Mouse (Mus musculus) spleen, postnatal 10 days (tissue): ENCODE results near the gene Gdf1.
A peak's percentile ranks its signal among the peaks of the same experiment; 100 is the strongest.

Experiments used
- DNase-seq, 2 experiments: peaks; one replicate each; pipeline ENCODE4 v3.0.0; 2021 to 2022; ENCODE audit warnings: low spot score in 2 of 2

The Gdf1 gene

DNA sequence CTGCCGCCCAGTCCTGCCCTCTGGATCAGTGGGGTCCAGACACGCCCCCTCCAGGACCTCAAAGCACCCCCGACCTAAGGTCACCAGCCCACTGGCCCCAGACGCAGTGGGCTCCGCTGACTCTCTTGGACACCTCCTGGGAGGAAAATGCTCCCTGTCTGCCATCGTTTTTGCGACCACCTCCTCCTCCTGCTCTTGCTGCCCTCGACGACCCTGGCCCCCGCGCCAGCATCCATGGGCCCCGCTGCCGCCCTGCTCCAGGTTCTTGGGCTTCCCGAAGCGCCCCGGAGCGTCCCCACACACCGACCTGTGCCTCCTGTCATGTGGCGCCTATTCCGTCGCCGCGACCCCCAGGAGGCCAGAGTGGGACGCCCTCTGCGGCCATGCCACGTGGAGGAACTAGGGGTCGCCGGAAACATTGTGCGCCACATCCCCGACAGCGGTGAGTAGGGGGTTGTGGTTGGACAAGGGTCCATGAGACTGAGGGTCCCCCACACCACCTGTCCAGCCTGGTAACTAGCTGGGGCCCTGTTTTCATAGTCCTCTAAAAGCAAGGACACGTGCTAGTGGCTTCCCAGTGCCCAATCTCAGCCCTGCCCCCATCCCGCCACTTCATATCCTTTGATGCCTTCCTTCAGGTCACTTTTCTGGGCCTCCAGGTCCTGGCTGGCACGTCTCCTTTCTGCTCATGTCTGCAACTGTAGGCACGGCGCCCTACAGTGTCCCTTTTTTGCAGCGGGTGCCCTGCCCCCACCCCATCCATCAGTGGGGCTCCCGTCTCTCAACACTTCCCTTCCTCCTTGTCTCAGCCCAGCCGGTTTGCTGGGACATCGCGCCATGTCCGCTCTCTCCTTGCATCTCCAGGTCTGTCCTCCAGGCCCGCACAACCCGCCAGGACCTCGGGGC is 471 bp downstream of the Gdf1 start:
- no peak for DNase-seq

DNA sequence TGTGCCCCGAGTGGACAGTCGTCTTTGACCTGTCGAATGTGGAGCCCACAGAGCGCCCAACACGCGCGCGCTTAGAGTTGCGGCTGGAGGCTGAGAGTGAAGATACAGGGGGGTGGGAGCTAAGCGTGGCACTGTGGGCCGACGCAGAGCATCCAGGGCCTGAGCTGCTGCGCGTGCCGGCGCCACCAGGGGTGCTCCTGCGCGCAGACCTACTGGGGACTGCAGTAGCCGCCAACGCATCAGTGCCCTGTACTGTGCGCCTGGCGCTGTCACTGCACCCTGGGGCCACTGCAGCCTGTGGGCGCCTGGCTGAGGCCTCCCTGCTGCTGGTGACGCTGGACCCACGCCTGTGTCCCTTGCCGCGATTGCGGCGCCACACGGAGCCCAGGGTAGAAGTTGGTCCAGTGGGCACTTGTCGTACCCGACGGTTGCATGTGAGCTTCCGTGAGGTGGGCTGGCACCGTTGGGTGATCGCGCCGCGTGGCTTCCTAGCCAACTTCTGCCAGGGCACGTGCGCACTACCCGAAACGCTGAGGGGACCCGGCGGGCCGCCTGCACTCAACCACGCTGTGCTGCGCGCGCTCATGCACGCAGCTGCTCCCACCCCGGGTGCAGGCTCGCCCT is 1.2 kb downstream of the Gdf1 start:
- DNase-seq: peak in 1 of 2 experiments; percentile 51

DNA sequence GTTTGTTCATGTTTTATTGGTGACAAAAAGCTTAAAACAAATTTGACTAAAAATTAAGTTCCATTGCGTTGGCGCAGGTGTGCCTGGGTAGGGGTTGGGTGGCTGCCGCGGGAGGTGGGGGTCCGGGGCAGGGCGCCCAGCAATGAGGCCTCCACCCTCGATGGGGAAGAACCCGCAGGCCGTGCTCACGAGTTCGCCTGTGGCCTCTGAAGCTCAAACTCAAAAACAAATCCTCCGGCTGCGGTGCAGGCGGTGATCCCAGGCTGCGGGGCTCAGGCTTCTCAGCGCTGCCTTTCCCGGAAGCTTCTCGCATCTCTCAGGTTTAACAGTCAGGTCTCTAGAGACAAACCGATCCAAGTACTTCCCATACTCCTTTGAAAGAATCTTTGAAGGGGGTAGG is 1.9 kb downstream of the Gdf1 start:
- DNase-seq: no peak

DNA sequence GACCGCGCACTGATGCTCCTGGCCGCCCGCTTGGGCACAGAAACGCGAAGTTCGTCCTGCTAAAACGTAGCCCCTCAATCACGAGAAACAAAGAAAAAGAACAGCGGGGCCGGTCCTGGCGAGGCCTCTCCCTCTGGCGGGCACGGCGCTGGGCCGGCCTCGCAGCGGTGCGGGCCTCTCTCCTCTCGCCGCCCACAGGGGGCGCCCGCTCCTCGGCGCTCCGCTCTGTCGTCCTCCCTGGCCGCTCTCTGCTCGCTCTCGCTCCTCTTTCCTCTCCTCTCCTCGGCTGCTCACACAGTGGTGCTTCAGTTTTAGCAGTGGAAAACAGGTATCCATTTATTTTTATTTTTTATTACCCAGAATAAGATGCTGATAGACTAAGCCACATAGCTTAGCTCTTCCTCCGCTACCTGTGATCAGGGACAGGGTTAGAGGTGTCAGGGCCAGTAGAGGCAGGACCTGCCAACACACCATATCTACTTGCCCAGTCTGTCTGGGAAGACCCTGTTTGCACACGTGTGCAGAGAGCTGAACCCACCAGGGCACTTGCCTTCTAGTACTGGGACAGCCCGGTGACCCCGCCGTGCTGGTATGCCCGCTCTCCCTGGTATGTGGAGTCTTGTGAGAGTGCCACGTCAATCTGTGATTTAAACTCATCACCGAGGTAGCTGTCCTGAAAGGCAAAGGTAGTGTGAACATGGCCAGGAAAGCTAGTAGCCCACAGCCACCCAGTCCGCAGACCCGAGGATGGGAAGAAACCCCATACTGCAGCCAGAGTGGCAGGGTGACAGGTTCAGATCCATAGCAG is 2.7 kb downstream of the Gdf1 start:
- DNase-seq: peak in 1 of 2 experiments; percentile 62

DNA sequence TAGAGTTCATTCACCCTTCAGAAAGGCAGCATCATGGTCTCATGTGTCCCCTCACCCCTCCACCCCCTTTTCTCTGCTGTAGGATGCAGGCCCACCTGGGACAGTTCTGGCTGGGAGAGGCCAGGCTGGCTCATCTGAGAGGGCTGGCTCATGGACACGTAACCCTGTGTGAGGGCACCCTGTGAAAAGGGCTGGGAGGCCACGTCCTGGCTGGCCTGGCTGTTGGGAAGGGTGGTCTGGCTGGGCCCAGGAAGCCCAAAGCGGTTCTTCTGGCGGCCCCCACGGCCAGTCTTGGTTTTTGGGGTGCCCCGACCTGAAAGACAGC is 3.2 kb downstream of the Gdf1 start:
- no peak for DNase-seq

DNA sequence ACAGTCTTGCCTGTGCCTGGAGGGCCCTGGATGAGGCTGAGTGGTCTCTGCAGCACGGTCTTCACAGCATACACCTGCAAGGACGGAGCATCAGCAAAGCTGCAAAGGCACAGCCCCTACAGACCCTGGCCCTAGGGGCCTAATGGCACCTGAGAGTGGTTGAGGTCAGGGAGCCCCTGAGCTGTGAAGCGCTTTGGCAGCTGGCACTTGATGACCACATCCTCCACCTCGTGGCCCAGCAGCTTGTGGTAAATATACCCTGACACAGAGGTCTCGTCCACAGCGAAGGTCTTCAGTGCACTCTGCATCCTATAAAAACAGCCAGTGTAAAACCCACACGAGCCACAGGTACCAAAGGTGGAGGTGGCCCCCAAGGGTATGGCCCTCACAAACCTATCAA is 9.3 kb downstream of the Gdf1 start:
- DNase-seq: no peak

DNA sequence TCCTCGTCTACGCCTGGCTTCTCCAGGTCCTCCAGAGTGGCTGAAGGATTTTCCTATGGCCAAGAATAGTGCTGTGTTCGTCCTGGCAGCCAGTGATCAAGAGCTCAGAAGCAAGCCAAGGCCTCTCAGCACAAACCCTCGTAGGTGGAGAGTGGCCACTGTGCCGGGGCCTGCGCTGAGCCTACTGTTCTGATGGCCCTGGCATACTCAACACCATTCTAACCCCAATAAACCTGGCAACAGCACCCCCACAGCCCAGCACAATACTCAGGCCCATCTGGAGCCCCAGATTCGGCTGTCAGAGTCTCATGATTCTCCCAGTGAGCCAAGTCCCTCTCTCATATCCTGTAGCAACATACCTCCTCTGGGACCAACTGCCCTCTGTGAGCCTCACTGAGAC is 11.0 kb downstream of the Gdf1 start:
- DNase-seq: no peak

DNA sequence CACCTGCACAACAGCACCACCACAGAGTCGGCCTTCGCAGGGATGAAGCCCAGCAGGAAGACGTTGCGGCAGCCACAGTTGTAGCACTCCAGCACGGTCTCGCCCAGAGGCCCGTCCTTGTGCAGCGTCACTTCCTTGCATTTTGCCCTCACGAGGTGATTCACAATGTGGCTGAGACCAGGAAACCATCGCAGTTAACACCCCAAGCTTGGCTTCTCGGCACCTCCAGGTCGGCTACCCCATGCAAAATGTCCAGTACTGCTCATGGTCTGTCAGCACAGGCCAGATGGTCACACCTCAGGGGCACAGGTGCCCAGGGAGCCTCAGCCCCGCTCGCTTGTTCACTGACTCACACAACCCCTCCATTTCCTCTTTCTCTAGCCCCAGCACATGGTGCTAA is 12.4 kb downstream of the Gdf1 start:
- no peak for DNase-seq

DNA sequence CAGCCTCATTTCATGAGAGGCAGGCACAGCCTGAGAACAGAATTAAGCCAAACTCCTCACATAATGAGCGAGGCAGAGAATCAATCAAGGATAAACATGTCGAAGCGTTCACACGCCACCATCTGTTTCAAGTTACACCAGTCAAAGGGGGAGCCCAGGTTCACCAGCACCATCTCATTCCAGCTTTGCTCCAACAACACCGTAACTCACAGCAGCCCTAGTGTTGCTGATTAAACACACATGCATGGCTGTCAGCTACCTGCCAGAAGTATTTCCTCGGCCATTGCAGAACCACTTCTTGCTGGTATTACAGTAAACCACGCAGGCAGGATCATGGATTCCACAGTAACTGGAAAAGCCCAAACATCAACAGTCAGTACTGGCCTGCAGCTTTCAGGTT is 13.5 kb downstream of the Gdf1 start:
- no peak for DNase-seq

DNA sequence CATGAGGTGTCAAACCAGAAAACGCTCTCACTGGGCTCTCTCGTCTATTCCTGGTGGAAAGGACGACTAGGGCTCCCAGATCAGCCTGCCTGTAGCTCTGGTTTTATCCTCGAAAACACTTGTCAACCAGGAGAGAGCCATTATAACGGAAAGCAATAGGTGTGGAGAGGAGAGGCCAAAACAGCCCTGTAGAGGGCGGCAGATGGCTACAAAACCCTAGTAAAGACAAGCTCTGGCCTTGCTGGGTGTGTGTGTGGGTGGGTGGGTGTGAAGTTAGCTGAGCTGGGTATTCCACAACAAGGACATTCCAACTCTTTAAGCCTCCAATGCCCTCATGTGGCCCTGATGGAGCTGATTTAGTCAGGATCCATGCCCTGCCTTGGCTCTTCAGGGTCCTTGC is 14.1 kb downstream of the Gdf1 start:
- peak in 1 of 2 experiments; percentile 63 for DNase-seq

DNA sequence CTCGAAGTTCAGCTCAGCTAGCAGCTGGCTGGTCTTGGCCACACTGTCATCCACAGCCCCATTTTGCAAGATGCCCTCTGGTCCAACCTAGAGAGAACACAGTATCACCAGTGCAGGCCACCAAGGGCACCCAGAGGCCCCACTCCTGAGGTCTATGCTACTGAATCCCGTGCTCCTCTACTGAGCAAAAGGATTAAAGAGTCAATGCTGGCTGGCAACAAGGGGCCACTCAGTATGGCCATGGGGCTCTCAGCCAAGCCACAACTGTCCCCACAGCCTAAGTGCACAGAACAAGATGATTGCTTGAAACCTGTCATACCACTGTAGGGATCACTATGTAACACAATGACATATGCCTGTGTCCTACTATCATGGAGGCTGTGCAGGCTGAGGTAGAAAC is 14.7 kb downstream of the Gdf1 start:
- DNase-seq: no peak

DNA sequence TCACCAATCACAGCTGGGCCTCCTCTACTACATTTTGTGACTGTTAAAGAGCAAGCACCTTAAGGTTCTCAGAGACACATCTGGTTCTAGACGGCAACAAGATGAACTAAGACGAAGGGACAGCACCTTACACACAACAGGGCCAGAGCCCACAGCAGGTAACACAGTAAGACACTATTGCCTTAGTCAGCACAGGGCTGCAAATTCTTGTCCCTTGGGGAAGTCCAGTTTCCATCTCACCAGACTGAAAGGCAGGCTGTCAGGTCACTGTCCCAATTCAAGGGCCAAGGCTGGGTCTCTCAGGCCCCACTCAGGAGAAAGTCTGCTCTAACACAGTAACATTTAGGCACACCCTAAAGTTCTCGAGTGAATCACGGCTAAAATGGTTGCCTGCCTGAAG is 17.8 kb downstream of the Gdf1 start:
- DNase-seq: no peak

DNA sequence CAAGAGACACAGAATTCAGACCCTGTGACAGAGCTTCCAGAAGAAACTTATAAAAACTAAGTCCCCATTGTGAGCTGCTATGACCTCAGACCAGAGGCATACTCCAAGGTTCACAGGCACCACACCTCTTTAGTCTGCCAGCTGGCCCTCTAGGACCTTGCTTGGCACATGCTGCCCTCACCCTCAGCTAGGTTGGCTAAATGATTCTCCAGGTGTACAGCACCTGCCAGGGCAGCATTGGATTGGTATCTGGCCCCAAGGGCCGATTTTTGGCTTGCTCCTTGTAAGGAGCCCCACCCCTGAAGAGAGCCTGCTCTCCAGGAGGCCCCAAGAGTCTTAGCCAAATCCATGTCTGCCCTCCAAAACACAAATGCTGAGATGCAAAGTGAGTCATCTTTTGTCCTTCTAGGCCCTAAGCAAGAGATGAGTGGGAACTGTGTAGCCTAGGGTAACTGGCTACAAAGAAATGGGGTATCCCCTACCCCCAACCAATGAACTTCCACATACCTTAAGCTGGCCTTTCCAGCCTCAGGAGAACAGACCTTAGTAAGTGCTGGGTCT is 18.3 kb downstream of the Gdf1 start:
- DNase-seq: no peak

DNA sequence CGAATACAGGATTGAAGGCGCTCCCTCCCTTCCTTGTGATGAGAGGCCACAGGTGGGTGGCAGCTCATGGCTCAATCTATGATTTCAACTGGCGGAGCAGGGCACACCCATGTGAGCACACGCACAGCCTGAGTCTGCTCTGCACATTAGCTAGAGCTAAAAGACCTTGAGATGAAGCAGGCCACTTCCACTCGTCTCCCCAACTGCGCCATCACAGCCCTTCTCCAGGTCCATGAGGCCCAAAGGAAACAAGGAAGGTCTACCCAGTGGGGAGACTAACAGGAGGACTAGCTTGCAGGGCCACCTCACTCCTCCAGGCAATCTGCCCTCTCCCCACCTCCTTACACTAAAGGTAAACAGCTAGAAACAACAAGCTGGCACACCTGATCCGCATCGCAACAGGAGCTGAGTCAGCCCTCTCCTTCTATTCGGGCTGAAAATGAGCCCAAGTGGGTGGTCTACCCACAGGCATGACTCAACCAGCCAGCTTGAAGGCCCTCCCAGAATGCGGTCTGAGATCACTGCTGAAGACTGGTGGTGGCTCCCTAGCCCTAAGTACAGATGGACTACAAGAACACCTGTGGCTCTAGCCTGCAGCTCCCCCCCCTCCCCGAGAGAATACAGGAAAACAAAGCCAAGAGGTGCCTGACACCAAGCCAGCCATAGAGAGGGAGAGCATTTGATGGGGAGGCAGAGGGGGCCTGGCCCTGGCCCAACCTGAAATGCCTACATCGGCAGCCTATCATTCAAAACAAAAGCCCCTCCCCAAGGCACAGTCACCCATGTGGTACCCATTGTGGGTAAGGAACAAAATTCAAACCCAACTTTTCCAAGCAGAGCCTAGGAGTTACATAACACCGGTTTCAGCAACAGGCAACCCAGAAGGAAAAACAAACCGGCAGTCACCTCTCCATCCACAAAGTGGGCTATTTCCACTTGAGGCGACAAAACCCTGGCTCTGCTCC is 21.7 kb downstream of the Gdf1 start:
- no peak for DNase-seq

DNA sequence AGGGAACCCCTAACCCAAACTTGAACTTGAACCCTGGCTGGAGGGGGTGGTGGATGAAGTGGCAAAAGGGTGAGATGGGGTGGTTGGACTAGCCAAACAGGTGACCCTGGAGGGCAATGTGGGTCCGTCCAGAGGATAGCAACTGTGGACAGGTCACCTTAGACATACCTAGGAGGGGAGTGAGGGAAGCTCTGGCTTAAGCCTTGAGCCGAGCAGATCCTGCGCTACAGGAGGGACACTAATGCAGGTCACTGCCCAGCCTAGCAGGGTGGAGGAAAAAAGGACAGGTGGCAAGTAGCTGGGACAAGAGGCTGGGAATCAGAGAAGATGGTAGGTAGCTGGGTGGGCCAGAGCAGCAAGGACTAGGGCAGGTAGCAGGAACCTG is 22.4 kb downstream of the Gdf1 start:
- DNase-seq: peak in 1 of 2 experiments; percentile 35

DNA sequence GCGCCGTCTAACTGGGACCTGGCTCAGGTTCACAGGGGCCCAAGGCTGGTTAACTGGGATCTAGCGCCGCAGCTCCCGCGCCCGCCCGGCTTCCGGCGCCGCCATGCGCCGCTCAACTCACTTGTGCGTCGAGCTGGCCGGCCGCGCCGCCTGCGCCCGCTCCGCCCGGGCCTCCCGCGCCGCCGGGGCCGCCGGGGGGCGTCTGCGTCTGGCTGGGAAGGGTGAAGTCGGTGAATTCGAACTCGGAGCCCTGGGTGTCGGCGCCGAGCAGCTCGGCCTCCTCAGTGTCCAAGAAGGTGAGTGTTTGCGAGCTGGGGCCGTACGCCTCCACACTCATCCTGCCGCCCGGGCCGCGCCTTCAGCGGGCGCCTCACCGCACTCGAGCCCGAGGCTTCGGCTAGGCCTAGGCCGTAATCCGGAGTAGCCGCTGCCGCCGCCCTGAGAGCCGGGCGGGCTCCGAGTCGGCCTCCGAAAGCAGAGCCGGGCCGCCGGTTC is 23.1 kb downstream of the Gdf1 start:
- DNase-seq: peak; percentile 78 to 87

DNA sequence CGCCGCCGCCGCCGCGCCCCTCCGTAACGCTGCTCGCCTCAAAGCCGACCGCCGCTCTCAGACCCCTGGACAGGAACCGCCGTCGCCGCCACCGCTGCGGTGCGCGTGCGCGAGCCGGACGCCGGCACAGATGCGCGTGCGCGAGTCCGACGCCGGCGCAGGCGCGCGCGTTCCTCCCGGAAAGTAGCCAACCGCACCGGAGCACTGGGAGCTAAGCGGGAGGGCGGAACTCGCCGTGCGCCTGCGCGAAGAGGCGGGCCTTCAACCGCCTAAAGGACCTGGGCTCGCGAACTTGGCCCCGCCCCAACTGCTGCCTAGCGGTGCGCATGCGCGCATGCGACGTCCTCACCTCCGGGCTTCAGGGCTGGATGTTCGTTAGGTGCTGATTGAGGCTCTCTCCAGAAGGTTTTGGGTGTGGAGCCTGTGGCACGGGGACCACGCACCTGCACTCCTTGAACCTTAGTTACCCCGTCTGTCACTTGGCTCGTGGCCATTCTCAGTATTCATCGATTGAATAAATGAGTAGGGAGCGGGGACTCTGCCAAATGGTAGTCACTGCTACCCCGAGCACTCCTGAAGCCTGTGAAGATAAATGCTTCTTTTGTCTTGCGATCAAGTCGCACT is 23.7 kb downstream of the Gdf1 start, which contains the start of gene Upf1:
TSS of gene Upf1 (minus strand) at position 85 of the 624 bp plus-strand sequence.
- peak; percentile 99 to 100 for DNase-seq

DNA sequence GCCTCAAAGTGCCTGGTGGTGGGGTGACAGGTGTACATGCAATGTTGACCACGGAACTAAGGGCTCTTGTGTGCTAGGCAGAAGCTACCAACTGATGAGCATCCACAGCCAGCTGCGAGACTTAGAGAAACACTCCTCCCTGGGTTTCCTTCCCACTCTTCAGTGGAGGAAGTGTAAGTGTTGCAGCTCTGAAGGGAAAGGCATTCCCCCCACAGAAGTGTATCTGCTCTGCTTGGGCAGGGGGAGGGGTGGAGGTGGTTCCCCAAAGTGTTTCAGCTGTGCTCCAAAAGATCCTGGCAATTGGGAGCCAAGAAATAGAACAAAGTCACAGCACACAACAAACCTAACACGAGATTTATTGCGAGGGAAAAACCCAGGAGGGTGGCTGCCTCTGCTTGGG is 24.4 kb downstream of the Gdf1 start:
- DNase-seq: no peak

DNA sequence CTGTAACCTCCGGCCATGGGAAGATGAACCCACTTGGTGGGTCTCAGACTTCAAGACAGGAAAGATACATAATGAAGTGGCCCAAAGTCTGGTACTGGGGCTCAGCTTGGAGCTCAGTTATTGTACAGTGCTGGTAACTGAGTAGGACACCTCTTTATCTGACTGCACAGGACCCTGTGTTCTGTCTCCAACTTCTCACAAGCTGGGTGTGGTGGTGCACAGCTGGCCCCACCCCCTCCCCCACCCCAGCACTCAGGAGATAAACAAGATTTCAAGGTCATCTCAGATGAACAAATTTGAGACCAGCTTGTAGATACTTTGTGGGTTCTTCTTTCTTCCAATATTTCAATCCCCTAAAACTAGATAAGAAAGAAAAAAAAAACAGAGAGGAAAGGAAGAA is 26.5 kb downstream of the Gdf1 start:
- no peak for DNase-seq

DNA sequence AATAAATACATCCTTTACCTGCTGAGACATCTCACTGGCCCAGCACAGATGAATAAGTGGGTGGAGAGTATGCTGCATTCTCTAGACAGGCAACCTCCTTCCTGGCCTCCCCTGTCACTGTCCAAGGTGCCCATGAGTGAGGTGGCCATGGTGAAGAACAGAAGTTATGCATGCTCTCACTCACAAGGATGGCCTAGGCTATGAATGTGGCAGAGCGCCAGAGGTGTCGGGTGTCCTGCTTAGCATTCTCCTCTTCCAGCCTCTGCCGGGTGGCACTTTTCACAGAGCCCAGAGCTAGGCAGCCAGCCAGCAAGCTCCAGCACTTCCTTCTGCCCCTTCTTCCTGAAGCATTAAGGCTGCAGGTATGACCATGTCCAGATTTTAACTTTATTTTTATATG is 29.8 kb downstream of the Gdf1 start:
- DNase-seq: no peak
